Mouse (Mus musculus): Measurements from ENCODE around the gene B4galnt1. TPM values are rescaled to one million over a fixed set of nuclear protein-coding genes. Genes with fewer than 3 reads are reported as not detected.

B4galnt1 gene
- total RNA-seq, 2 experiments from 2014 or later, result 116 to 122 TPM

GRCm38 (mm10) chr10:127165654-127166403, 804 bp downstream of the B4galnt1 start:
- DNase-seq (ENCODE audit: low spot score in 2 of 2), result peak; percentile 64 to 79
- intact Hi-C loops (cut with DNase I), result loop anchor here (2.0 to 5.0 kb wide), 2 partner anchors 43 to 89 kb away; partner anchors contain the start of gene Agap2

- no peak for DNase-seq (ENCODE audit: low spot score in 2 of 2)
- intact Hi-C loops (cut with DNase I), result loop anchor here (5.0 kb wide), 1 partner anchor 89 kb away; the partner anchor contains the start of gene Agap2
These were observed 1.3 kb downstream of the B4galnt1 start for GRCm38 (mm10) chr10:127166404-127166715.

DNA sequence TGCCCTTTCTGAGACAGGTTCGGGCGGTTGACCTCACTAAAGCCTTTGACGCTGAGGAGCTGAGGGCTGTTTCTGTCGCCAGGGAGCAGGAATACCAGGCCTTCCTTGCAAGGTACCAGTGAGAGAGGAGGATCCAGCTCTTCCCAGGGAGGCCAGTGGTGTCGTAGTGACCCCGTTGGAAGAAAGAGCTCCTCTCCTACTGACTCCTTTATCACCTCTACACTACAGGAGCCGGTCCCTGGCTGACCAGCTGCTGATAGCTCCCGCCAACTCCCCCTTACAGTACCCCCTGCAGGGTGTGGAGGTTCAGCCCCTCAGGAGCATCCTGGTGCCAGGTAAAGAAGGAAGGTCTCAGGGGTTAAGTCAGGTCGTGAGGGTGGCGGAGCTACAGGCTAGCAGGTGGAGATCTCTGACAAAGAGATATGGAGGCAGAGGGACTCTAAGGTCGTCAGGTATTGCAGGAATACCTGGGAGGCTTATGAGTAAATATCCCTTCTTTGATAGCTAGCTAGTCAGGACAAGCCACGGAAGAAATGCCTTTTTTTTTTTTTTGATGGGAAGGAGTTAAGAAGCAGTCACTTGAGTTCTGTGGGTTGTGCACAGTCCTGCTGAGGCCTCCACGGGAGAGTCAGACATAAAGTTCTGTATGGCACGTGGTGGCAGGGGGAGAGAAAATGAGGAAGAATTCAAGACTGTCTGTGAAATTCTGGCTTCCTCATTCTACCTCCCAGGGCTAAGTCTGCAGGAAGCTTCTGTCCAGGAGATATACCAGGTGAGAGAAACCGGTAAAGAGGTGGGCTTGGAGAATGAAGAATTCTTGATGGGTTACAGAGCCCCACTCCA, 2.0 kb downstream of the B4galnt1 start:
- intact Hi-C loops (cut with DNase I), result loop anchor here (5.0 kb wide), 1 partner anchor 90 kb away; the partner anchor contains the start of gene Agap2
- DNase-seq (ENCODE audit: low spot score in 2 of 2), result no peak

GRCm38 (mm10) chr10:127167614-127168192, 2.7 kb downstream of the B4galnt1 start:
- intact Hi-C loops (cut with DNase I), result loop anchor here (5.0 kb wide), 1 partner anchor 90 kb away; the partner anchor contains the start of gene Agap2
- no peak for DNase-seq (ENCODE audit: low spot score in 2 of 2)

DNA sequence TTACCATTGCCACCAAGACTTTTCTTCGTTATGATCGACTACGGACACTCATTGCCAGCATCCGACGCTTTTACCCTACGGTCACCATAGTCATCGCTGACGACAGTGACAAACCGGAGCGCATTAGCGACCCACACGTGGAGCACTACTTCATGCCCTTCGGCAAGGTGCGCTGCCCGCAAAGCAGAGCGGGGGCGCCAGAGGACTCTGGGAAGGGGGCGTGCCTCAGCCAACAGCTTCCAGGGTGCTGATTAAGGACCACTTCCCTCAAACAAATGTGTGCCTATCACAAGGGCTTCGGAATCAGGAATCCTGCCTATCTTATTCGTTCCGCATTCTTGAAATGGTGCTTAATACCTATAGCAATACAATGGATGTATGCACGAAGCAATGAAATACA, 5.0 kb downstream of the B4galnt1 start:
- DNase-seq (ENCODE audit: low spot score in 2 of 2), result peak; percentile 23 to 26
- intact Hi-C loops (cut with DNase I), result no loop called here

DNA sequence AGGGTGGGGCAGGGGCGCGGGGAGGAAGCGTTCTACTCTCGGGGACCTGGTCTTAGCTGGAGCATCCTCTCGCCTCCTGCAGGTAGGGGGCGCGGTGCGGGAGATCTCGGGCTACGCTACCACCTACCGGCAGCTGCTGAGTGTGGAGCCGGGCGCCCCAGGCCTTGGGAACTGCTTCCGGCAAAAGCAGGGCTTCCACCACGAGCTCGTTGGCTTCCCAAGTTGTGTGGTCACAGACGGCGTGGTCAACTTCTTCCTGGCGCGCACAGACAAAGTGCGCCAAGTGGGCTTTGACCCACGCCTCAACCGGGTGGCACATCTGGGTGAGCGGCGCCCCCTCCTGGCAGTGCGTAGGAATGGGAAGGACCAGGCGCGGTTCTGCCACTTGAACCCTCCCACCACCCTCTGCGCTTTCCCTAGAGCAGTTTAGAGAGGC, 5.8 kb downstream of the B4galnt1 start:
- intact Hi-C loops (cut with DNase I), result no loop called here
- peak; percentile 68 to 76 for DNase-seq (ENCODE audit: low spot score in 2 of 2)

- DNase-seq (ENCODE audit: low spot score in 2 of 2), result no peak
- intact Hi-C loops (cut with DNase I), result no loop called here
These were observed 6.7 kb downstream of the B4galnt1 start for GRCm38 (mm10) chr10:127171631-127172200.

GRCm38 (mm10) chr10:127173148-127174065, 8.4 kb downstream of the B4galnt1 start:
- intact Hi-C loops (cut with DNase I), result no loop called here
- no peak for DNase-seq (ENCODE audit: low spot score in 2 of 2)

DNA sequence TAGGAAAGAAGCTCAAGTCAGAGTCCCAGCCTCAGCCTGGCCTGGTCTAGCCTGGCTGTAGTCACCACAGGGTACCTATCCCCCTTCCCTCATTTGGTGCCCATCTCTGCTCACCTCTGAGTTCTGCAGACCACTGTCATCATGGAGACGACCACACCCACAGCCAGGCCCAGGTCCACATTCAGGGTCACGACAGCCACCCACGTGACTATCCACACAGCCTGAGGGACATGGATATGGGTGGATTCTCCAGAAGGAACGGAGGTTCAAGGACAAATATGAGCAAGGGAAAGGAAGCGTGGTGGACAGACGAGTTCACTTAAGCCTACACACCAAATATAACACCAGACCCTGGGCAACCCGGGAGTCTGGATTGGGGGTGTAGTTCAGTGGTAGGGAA, 9.1 kb downstream of the B4galnt1 start:
- DNase-seq (ENCODE audit: low spot score in 2 of 2), result no peak
- intact Hi-C loops (cut with DNase I), result no loop called here

- intact Hi-C loops (cut with DNase I), result loop anchor here (2.0 kb wide), 1 partner anchor 55 kb away; no protein-coding TSS in a partner anchor
- DNase-seq (ENCODE audit: low spot score in 2 of 2), result no peak
These were observed 11.2 kb downstream of the B4galnt1 start for GRCm38 (mm10) chr10:127176228-127176627.

DNA sequence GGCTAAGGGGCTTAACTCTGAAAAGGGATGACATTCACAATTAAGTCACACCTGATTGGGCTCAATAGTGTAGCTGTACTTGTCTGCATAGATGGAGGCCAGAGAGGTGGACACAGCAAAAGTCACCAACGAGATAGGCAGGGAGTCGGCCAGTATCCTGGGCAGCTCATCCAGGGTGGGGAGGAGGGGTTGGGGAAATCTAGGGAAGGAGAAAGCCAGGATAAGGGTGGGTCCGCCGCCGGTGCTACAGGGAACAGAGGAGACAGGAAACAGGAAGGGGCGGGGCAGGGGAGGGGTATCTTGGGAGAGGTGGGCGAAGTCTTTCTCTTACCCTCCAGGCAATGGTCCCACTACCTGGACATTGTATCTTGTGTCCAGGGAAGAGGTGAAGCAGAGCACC, 11.7 kb downstream of the B4galnt1 start:
- intact Hi-C loops (cut with DNase I), result loop anchor here (2.0 kb wide), 1 partner anchor 54 kb away; no protein-coding TSS in a partner anchor
- no peak for DNase-seq (ENCODE audit: low spot score in 2 of 2)

DNA sequence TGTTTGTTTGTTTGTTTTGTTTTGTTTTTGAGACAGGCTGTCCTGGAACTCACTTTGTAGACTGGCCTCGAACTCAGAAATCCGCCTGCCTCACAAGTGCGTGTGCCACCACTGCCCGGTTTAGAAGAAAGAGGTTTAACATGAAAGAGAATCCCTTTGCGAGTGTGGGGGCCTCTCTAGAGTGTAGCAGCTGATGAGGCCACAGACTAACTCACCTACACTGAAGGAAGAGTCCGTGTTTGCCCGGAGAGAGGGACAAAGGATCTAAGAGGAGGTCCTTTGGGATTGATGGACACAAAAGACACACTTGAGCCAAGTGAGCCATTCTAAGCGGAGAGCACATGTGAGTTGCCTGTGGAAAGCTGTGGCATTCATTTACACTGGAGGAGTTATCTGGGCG, 12.2 kb downstream of the B4galnt1 start:
- DNase-seq (ENCODE audit: low spot score in 2 of 2), result no peak
- intact Hi-C loops (cut with DNase I), result loop anchor here (2.0 kb wide), 1 partner anchor 54 kb away; no protein-coding TSS in a partner anchor

GRCm38 (mm10) chr10:127177719-127178118, 12.7 kb downstream of the B4galnt1 start:
- intact Hi-C loops (cut with DNase I), result loop anchor here (2.0 kb wide), 1 partner anchor 53 kb away; no protein-coding TSS in a partner anchor
- peak in 1 of 2 experiments; percentile 76 for DNase-seq (ENCODE audit: low spot score in 2 of 2)

DNA sequence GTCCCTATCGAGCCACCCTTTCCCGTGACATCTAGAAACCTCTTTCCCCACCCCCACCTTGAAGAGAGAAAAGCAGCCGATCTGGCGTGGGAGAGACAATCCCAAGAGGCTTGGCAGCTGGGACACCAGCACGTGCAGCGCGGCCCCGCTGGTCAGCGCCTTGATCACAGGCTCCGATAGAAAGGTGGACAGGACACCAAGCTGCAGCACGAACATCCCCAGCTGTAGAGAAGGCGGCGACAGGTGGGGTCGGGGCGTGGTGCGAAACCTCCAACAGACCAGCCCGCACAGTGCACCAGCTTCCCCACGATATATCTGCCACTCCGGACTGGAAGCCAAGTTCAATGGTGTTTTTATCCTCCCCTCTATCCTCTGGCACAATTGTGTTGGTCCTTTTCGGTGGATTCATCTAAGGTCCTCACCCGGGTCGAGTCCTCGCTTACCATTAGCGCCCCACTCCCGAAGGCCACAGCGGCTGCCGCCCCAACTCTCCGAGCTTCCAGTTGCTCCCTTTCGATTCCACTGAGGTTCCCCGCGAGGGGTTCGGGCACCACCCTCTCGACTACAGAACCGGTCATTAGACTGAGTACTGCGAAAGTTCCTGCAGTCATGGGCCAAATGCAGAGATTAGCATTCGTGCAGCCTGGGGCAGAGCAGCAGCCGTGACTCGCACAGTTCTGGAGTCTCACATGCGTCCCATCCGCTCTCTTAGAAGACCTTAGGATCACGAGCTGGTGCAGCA, 13.4 kb downstream of the B4galnt1 start:
- peak in 1 of 2 experiments; percentile 11 for DNase-seq (ENCODE audit: low spot score in 2 of 2)

DNA sequence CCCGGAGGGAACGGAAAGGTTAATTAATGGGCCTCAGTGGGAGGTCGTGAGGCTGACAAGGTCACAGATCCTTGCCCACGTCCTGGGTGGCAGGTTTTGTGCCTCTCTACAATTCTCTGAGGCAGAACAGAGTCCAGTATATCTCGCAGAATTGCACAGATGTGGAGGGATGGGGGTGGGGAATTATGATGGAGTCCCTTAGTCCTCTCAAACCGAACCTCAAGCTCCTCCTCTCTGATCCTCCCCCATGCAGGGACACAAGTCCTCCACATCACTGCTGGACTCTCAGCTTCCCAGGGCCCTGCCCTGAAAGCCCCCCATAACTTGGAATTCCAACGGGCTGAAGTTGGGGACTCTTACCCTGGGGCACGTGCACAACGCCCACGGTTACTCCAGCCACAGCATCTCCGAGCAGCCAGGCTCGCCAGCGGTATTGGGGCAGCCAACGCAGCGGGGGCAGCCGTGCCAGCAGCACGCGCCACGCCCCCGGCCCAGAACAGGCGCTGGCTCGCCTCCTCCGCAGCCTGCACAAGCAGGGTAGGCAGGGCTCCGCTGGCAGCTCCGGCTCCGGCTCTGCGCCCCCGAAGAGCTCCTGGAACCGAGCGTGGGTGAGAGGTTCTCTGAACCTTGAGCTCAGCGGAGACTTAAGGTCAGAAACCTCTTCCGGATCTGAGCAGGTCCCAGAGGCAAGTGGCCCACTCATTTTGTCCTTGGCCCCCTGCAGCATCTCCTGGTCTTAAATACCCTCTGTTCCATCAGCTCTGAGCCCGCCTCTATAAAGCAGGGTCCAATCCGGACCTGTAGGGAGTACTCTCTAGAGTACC, 15.1 kb downstream of the B4galnt1 start, which contains the start of gene Slc26a10:
Slc26a10 (minus strand) TSS at position 775 of the 824 bp plus-strand sequence.
- DNase-seq (ENCODE audit: low spot score in 2 of 2), result peak; percentile 65 to 82
- intact Hi-C loops (cut with DNase I), result no loop called here

More for the DNA sequence above, 13.4 kb downstream of the B4galnt1 start:
- intact Hi-C loops (cut with DNase I), result no loop called here

- DNase-seq (ENCODE audit: low spot score in 2 of 2), result no peak
- intact Hi-C loops (cut with DNase I), result no loop called here
These were observed 15.6 kb downstream of the B4galnt1 start for GRCm38 (mm10) chr10:127180695-127181047.

GRCm38 (mm10) chr10:127181566-127181965, 16.5 kb downstream of the B4galnt1 start:
- intact Hi-C loops (cut with DNase I), result no loop called here
- no peak for DNase-seq (ENCODE audit: low spot score in 2 of 2)
